Mouse (Mus musculus) intestine, embryonic 14.5 days (tissue): ENCODE results near the gene Hfe. TPM values are rescaled to one million over a fixed set of nuclear protein-coding genes. Genes with fewer than 3 reads are reported as not detected.
"Not testable (repeated sequence)": the region's sequence is repeated elsewhere in the genome, so short reads cannot be mapped to it uniquely, and the experiment has no call there.

ENCODE experiments used
- ATAC-seq: fragments of 200-750 bp; cut with Nextera tagmentation; replicated peaks from 2 replicates; pipeline ENCODE4 v1.8.0; 2017; ENCODE audit warnings: low read depth, moderate number of reproducible peaks, moderate TSS enrichment, moderate library complexity; ENCODE audit not compliant: low FRiP score, low TSS enrichment
- DNase-seq: peaks from one replicate; pipeline ENCODE4 v3.0.0-alpha.2; 2018; ENCODE audit warnings: low spot score
- H3K27ac ChIP-seq: fragments of 300-500 bp; sonication (generic); 2 replicates; pipeline ENCODE4 v1.5.1; 2014; ENCODE audit warnings: low read depth, mild to moderate bottlenecking, control low read depth
- H3K27me3 ChIP-seq: fragments of 300-500 bp; sonication (generic); replicated peaks from 2 replicates; pipeline ENCODE4 v1.6.1; 2014; ENCODE audit warnings: low read length, control low read depth; ENCODE audit not compliant: control insufficient read depth, insufficient read depth
- H3K36me3 ChIP-seq: fragments of 300-500 bp; sonication (generic); 2 replicates; pipeline ENCODE4 v1.6.1; 2014; ENCODE audit warnings: low read length, control low read depth; ENCODE audit not compliant: control insufficient read depth, insufficient read depth
- H3K4me1 ChIP-seq: fragments of 300-500 bp; sonication (generic); replicated peaks from 2 replicates; pipeline ENCODE4 v1.6.1; 2014; ENCODE audit warnings: low read length, control low read depth, mixed read lengths; ENCODE audit not compliant: control insufficient read depth, insufficient read depth
- H3K4me2 ChIP-seq: fragments of 300-500 bp; sonication (generic); 2 replicates; pipeline ENCODE4 v1.6.1; 2014; ENCODE audit warnings: low read length
- H3K4me3 ChIP-seq: fragments of 300-500 bp; sonication (generic); 2 replicates; pipeline ENCODE4 v1.5.1; 2014; ENCODE audit warnings: low read depth, low read length, control low read depth, mixed read lengths
- H3K9ac ChIP-seq: fragments of 300-500 bp; sonication (generic); 2 replicates; pipeline ENCODE4 v1.6.1; 2014; ENCODE audit warnings: mild to moderate bottlenecking, low read length
- H3K9me3 ChIP-seq: fragments of 300-500 bp; sonication (generic); 2 replicates; pipeline ENCODE4 v1.6.1; 2016; ENCODE audit warnings: low read length, control low read depth; ENCODE audit not compliant: control insufficient read depth
- WGBS: fragments of 180-500 bp; shearing (Covaris S2); extraction: QIAGEN DNeasy Blood & Tissue Kit; methylation state at CpG from one replicate; pipeline ENCODE4 v1.1.7; 2014; 5-methylcytosine and 5-hydroxymethylcytosine counted together
- polyA plus RNA-seq: library from polyadenylated mRNA; unstranded; fragments of >200 nt; fragmentation: Nextera tagmentation; extraction: Ambion mirVana; gene quantifications from 2 replicates; pipeline ENCODE4 v1.2.1, GENCODE M21; 2014

Gene Hfe
- polyA plus RNA-seq, 1 experiment from 2014 or later: 7.8 TPM

DNA sequence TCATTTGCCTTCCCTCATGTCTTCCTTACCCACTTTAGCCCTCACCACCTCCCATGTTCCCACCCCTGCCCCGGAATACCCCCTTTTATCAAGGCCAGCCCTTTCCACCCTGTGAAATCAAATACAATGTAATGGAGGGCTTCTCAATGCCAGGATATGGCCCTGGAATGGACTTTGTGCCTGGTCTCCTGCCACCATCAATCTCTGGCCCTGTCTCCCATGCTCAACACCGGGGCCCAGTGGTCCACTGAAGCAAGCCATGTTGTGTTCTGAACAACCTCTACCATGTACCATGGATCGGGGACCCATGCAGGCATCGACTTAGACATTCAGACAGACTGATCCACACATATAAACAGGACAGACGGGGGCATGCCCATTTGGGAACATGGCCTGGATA is 19.1 kb upstream of the Hfe start:
- H3K4me2 ChIP-seq: no peak overlapping the region
- no peaks in the 10 kb centered on the region for H3K9me3 ChIP-seq
- H3K9ac ChIP-seq: no peak overlapping the region
- no peaks in the 10 kb centered on the region for H3K36me3 ChIP-seq
- H3K27ac ChIP-seq: no peak overlapping the region
- ATAC-seq (no peak), DNase-seq (no peak)
- H3K4me3 ChIP-seq: no peak overlapping the region
- no peaks in the 10 kb centered on the region for H3K4me1 ChIP-seq
- WGBS: 92% methylated on average over 5 of the region's 5 CpGs
- H3K27me3 ChIP-seq: no peaks in the 10 kb centered on the region

DNA sequence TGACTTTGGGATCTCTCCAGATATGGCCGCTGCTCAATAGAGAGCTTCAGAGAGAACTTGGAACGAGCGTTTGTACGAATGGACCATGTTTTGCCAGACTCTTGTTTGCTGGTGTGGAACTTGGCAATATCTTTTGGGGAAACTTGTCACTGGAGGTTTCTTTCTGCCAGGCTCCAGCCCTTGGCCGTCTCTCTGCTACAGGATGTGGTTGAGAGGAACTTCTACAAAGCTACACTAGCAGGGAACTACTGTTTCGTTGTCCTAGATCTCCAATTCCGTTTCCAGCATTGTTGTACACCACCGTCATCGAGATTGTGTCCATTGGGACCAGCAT is 18.5 kb upstream of the Hfe start:
- DNase-seq: no peak
- Histone ChIP-seq H3K27ac (no peak overlapping the region), H3K36me3 (no peaks in the 10 kb centered on the region), H3K4me2 (no peak overlapping the region), H3K9ac (no peak overlapping the region), H3K27me3 (no peaks in the 10 kb centered on the region), H3K4me3 (no peak overlapping the region), H3K9me3 (no peaks in the 10 kb centered on the region), H3K4me1 (no peaks in the 10 kb centered on the region)
- ATAC-seq: no peak
- WGBS: 88% methylated on average over 9 of the region's 9 CpGs

DNA sequence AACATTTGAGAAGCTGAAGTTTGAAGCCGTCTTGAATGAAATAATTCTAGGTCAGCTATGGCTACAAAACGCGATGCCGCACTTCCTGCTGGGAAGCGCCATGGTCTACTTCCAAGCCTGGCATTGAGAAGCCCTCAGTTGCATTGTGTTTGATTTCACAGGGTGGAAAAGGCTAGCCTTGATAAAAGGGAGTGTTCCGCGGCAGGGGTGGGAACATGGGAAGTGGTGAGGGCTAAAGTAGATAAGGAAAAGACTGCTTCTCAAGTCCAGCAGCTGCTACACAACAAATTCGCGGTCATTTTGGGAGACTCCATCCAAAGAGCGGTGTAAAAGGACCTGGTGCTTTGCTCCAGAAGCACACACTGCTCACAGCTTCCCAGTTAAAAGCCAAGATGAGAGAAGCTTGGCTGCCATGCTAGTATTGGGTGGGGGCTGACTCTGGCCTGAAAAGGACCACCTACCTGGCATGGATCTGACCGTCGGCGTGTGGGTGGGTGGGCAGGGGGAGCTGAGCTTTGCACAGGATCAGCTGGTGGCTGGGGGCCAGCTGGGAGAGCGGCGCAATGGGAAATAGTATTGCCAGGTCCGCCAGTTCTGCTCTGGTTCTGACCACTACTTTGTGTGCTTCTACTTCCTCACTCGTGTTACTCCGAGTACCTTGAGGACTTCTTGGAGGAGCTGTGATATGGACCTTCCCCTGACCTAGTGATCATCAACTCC is 18.0 kb upstream of the Hfe start:
- no peak for ATAC-seq
- no peak overlapping the region for H3K27ac ChIP-seq
- no peaks in the 10 kb centered on the region for H3K36me3 ChIP-seq
- WGBS: 90% methylated on average over 18 of the region's 18 CpGs
- no peak for DNase-seq
- H3K4me1 ChIP-seq: no peaks in the 10 kb centered on the region
- no peak overlapping the region for H3K9ac ChIP-seq
- H3K4me3 ChIP-seq: no peak overlapping the region
- no peaks in the 10 kb centered on the region for H3K27me3 ChIP-seq
- no peak overlapping the region for H3K4me2 ChIP-seq
- H3K9me3 ChIP-seq: no peaks in the 10 kb centered on the region

DNA sequence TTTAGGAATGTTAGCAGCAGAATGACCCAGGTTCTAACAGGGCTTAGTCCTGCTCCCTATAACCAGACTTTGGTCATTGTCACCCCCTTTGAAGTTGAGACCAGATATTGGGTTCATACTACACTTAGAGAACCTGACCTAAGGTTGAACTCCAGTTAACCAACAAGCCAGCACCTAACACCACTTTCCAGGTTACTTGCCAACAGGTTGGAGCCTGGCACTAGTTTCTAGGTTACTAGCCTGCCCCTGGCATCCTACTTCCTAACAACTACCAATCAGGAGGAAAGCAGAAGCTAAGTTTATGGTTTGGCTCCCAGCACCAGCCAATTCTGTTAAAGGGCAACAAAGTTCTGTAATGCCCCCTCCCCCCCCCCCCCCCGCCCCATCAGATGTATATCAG is 14.6 kb upstream of the Hfe start:
- DNase-seq: no peak

DNA sequence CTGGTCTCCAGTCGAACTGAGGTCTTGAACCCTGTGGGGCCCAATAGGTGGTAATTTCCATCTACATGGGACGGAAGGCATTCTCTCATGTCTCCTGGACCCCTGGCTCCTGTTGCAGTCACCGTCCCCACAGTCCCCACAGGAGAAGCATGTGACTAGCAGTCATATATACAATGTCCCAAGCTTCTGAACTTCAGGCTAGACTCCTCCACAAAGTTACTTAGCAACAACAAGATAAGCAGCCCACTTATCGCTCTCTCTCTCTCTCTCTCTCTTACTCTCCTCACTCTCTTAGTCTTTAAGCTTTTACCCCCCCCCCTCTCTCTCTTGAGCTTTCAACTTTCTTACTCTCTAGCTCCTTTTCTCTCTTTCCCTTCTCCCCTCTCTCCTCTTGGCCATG is 13.6 kb upstream of the Hfe start:
- no peak overlapping the region for H3K9ac ChIP-seq
- no peaks in the 10 kb centered on the region for H3K36me3 ChIP-seq
- H3K4me3 ChIP-seq: no peak overlapping the region
- H3K4me2 ChIP-seq: no peak overlapping the region
- DNase-seq (no peak), ATAC-seq (no peak)
- H3K4me1 ChIP-seq: no peaks in the 10 kb centered on the region
- H3K27me3 ChIP-seq: no peaks in the 10 kb centered on the region
- H3K27ac ChIP-seq: no peak overlapping the region
- H3K9me3 ChIP-seq: no peaks in the 10 kb centered on the region
- WGBS: 75% methylated on average over 4 of the region's 4 CpGs

More for the DNA sequence above, 14.6 kb upstream of the Hfe start:
- no peak overlapping the region for H3K9ac ChIP-seq
- H3K36me3 ChIP-seq: no peaks in the 10 kb centered on the region
- H3K4me2 ChIP-seq: no peak overlapping the region
- no peaks in the 10 kb centered on the region for H3K27me3 ChIP-seq
- WGBS: no CpG with 5 or more reads among the region's 1 CpGs
- H3K9me3 ChIP-seq: no peaks in the 10 kb centered on the region
- H3K27ac ChIP-seq: no peak overlapping the region
- no peak overlapping the region for H3K4me3 ChIP-seq
- no peak for ATAC-seq
- H3K4me1 ChIP-seq: no peaks in the 10 kb centered on the region

DNA sequence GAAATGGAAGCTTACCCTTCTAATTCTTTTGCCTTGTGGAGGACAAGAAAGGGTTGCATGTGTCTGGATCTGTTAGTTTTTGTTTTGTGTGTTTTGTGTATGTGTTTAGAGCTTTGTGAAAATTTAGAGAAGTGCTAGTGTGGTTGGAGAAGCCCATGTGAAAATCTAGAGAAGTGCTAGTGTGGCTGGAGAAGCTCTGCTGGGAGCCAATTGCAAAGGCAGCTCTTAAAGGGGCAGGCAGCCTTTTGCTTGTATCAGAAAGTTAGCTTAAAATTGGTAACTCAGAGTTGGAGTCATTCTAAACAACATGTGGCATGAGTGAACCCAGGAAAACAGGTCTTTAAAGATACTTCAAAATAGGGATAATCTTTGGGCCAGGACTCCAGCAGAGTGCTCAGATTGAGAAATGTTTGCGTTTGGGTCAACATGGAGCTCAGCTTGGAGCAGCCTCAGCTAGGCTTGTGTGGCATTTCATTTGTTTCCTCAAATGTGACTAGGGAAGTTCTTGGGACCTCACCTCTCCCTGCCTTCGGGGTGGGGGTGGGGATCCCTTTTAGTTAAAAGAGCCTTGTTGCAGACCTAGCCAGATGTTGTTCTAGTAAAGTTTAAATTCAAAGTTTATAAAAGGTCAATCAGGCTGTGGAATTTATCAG is 7.1 kb upstream of the Hfe start:
- ATAC-seq, H3K9me3 ChIP-seq, H3K4me2 ChIP-seq, DNase-seq, H3K36me3 ChIP-seq, H3K27ac ChIP-seq, H3K4me1 ChIP-seq, H3K9ac ChIP-seq, H3K4me3 ChIP-seq, H3K27me3 ChIP-seq: not testable (repeated sequence)
- WGBS: 12% methylated on average over 2 of the region's 2 CpGs

DNA sequence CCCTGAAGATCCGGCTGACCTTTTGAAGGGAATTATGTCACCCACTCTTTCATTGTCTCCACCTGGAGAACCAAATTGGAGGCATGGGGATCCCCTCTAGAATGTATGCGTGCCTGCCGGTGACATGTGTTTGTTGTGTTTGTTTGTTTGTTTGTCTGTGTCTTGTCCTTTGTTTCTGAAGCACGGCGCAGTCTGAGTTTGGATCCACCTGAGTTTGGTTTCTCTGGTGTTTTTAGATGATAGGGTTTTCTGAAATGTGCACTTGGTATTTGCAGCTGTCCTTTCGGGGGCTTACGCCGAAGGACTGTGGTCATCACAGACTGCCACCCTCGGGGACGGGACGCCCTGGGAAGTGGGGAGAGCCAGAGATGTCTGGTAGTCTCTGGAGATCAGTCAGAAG is 6.5 kb upstream of the Hfe start:
- Histone ChIP-seq H3K4me1 (no peaks in the 10 kb centered on the region), H3K9me3 (no peaks in the 10 kb centered on the region), H3K9ac (no peak overlapping the region), H3K4me3 (no peak overlapping the region), H3K36me3 (no peaks in the 10 kb centered on the region), H3K27ac (no peak overlapping the region), H3K27me3 (no peaks in the 10 kb centered on the region), H3K4me2 (no peak overlapping the region)
- ATAC-seq: no peak
- DNase-seq: no peak
- 49% methylated on average over 11 of the region's 11 CpGs for WGBS

DNA sequence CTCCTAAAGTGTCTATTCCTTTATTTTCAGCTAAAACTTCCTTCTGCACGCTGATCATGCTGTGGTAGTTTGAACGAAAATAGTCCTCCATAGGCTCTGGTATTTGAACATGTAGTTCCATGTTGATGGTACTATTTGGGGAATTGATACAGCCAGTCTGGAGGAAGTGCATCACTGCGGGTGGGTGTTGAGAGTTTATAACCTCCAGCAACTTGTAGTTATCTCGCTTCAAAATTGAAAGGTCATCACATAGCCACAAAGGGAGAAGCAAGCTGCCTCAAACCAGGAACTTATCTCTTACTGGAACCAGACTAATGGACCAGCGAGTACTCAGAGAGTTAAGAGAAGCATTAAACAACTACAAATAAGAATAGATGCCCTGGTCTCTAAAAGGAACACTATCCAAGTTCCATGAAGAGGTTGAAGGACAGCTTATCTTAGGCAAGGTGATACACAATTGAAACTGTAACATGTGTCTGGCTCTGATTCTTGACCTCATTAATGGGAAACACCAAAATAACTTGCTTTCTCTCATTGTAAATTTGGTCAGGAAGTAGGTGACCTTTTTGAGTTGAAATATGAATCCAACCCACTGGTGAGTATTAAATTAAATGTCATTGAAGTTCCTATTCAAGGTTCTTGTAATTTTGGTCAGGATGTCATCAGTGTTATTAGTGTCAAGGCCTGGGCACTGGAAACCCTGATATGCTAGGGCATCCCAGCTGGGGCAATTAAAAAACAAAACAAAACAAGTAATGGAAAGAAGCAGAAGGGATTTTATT is 5.8 kb upstream of the Hfe start:
- no peak overlapping the region for H3K4me3 ChIP-seq
- no peak for DNase-seq

More for the DNA sequence above, 5.8 kb upstream of the Hfe start:
- H3K9ac ChIP-seq: no peak overlapping the region
- no peaks in the 10 kb centered on the region for H3K9me3 ChIP-seq
- H3K4me1 ChIP-seq: no peaks in the 10 kb centered on the region
- no peak overlapping the region for H3K4me2 ChIP-seq
- WGBS: 86% methylated on average over 5 of the region's 5 CpGs
- no peaks in the 10 kb centered on the region for H3K36me3 ChIP-seq
- H3K27me3 ChIP-seq: no peaks in the 10 kb centered on the region
- no peak overlapping the region for H3K27ac ChIP-seq
- ATAC-seq: no peak
